Mouse (Mus musculus) small intestine, adult 2 months (tissue): Measurements from ENCODE around the gene Klk1b24. TPM values are rescaled to one million over a fixed set of nuclear protein-coding genes. Genes with fewer than 3 reads are reported as not detected.

Experiments
- H3K27ac ChIP-seq: fragments of 200-500 bp; 2 replicates; pipeline ENCODE4 v1.5.1; 2012; ENCODE audit warnings: low read depth, low read length, control low read depth, inconsistent platforms; ENCODE audit not compliant: insufficient read depth
- H3K27me3 ChIP-seq: fragments of 200-500 bp; 2 replicates; pipeline ENCODE4 v1.6.1; 2012; ENCODE audit warnings: mild to moderate bottlenecking, moderate library complexity, low read length, inconsistent platforms; ENCODE audit not compliant: control insufficient read depth, insufficient read depth
- H3K36me3 ChIP-seq: fragments of 200-500 bp; 2 replicates; pipeline ENCODE4 v1.6.1; 2012; ENCODE audit warnings: mild to moderate bottlenecking, low read length, control low read depth, inconsistent platforms; ENCODE audit not compliant: control insufficient read depth, insufficient read depth
- H3K4me1 ChIP-seq: fragments of 200-500 bp; 2 replicates; pipeline ENCODE4 v1.6.1; 2012; ENCODE audit warnings: low read length, inconsistent platforms, mixed read lengths; ENCODE audit not compliant: control insufficient read depth, insufficient read depth, insufficient read length
- H3K4me3 ChIP-seq: fragments of 200-500 bp; 2 replicates; pipeline ENCODE4 v1.5.1; 2012; ENCODE audit warnings: low read depth, mild to moderate bottlenecking, control low read depth, inconsistent platforms, low read length, moderate library complexity
- CTCF ChIP-seq: fragments of 200-500 bp; IDR thresholded peaks from 2 replicates; pipeline ENCODE4 v1.5.1; 2012; ENCODE audit warnings: low read depth, mild to moderate bottlenecking, control low read depth, inconsistent platforms, low read length, moderate library complexity, mixed read lengths; ENCODE audit not compliant: insufficient replicate concordance, insufficient read length; ENCODE audit errors: extremely low read depth
- POLR2A ChIP-seq: fragments of 200-500 bp; IDR thresholded peaks from 2 replicates; pipeline ENCODE4 v1.6.1; 2012; ENCODE audit warnings: low read depth, mild to moderate bottlenecking, control low read depth, inconsistent platforms, low read length, moderate library complexity
- WGBS: fragments of 180-500 bp; shearing (Covaris S2); methylation state at CpG from one replicate; pipeline ENCODE4 v1.1.7; 2018; 5-methylcytosine and 5-hydroxymethylcytosine counted together
- polyA plus RNA-seq: library from polyadenylated mRNA; depleted of rRNA; stranded (reverse); fragments of >200 nt; gene quantifications from 2 replicates; pipeline ENCODE4 v1.2.3, GENCODE M21; 2012; rRNA removed

Gene Klk1b24
- polyA plus RNA-seq, 1 experiment = not detected

DNA sequence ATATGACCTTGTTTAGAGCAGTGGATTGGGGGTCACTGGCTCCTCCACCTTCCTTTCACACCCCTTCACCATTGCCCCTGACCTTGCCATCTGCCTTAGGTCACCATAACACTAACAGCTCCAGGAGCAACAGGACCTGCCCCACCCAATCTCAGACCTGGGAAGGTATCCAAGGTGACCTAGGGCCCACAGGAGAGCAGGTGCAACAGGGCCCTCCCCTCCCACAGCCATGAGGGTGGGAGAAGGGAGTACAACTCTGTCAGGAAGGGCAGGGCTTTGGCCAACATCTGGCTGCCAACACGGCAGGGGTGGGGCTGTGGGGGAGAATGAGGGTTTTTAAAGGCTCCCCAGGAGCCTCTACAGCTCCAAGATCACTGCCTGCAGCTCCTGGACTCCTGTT lies 37.0 kb downstream of the Klk1b24 start, which contains the start of gene Klk1:
TSS of gene Klk1 (plus strand) at position 285 of the 400 bp plus-strand sequence.
- H3K4me1 ChIP-seq = peaks cover 13% of the 10 kb centered on the region; the same call in 1 of the 2 replicates
- no peak within 1 kb of the TSS for H3K4me3 ChIP-seq
- WGBS = 7% methylated on average over 1 of the region's 1 CpGs
- TF ChIP-seq CTCF = no peak
- no peak for TF ChIP-seq POLR2A
- H3K27ac ChIP-seq = peak within 1 kb of the TSS; percentile 2; the same call in 1 of the 2 replicates
- H3K36me3 ChIP-seq = no peaks in the 10 kb centered on the region
- H3K27me3 ChIP-seq = no peaks in the 10 kb centered on the region

DNA sequence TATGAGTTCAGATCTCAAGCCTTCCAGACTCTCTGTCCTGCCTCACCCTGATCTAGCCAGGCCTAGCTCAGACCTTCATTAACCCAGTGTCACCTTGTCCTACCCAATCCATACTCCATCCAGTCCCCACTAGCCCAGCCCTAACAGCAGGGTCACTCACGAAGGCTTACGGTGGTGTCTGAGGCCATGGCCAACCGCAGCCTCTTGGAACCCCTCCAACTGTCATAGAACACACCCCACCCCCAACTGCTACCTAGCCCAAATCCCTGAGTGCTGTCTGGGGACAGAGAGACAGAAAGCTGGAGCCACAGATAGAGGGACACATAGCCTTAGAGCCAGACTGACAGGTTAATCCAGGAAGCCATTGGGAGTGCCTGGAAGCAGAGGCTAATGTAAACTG lies 47.9 kb downstream of the Klk1b24 start, which contains the start of gene Gm36864:
TSS of gene Gm36864 (plus strand) at position 269 of the 400 bp plus-strand sequence.
- Histone ChIP-seq H3K4me3 (no peak within 1 kb of the TSS), H3K27ac (no peak within 1 kb of the TSS), H3K4me1 (peaks cover 3% of the 10 kb centered on the region; the same call in 1 of the 2 replicates), H3K36me3 (no peaks in the 10 kb centered on the region), H3K27me3 (no peaks in the 10 kb centered on the region)
- WGBS = 62% methylated on average over 3 of the region's 3 CpGs
- no peak for TF ChIP-seq POLR2A
- TF ChIP-seq CTCF = no peak

DNA sequence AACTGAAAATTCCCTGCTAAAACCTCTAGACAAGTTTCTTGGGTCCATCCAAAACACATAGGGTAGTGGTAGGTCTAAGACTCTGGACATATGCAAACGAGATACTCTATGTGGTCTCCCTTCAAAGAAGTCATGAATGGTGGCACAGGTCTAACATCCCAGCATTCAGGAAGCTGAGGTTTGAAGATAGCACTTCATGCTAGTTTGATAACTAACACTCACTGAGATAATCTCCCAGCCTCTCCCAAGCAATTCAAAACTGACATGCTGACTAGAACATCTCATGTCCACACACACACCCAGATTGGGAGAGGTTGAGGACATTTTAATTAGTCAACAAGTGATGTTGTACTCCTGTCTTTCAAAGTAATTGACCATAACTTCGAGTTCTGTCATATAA lies 51.9 kb downstream of the Klk1b24 start:
- Histone ChIP-seq H3K4me3 (no peak overlapping the region), H3K27me3 (no peaks in the 10 kb centered on the region), H3K27ac (no peak overlapping the region), H3K4me1 (peaks cover 6% of the 10 kb centered on the region; the same call in 1 of the 2 replicates), H3K36me3 (no peaks in the 10 kb centered on the region)
- 60% methylated on average over 2 of the region's 2 CpGs for WGBS
- TF ChIP-seq POLR2A (no peak), CTCF (no peak)

DNA sequence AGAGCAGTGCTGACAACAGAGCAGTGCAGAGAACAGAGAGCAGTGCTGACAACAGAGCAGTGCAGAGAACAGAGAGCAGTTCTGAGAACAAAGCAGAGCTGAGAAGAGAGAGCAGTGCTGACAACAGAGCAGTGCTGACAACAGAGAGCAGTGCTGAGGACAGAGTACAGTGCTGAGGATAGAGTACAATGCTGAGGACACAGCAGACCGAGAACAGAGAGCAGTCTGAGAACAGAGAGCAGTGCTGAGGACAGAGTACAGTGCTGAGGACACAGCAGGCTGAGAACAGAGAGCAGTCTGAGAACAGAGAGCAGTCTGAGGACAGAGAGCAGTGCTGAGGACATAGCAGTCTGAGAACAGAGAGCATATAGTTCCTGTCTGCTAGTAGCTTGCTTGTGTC lies 52.7 kb downstream of the Klk1b24 start:
- Histone ChIP-seq H3K36me3 (no peaks in the 10 kb centered on the region), H3K4me3 (no peak overlapping the region), H3K27ac (peak overlapping the region; percentile 64), H3K4me1 (peaks cover 11% of the 10 kb centered on the region; the same call in 1 of the 2 replicates), H3K27me3 (no peaks in the 10 kb centered on the region)
- 16% methylated on average over 1 of the region's 1 CpGs for WGBS
- TF ChIP-seq POLR2A (no peak), CTCF (no peak)

DNA sequence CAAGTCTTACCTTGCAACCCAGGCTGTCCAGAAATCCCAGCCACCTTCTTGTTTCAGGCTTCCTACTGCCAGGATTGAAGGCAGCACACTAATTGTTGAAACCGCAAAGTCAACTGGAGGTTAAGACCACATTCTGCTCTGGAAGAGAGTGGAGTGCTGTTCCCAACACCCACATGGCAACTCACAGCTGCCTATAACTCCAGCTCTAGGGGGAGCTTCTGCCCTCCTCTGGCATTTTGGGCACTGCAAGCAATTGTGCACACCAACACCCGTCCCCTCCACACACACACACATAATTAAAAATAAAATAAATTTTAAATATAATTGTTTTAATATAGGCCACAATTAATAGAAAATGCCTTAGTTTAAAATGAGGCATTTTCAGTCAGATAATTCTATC lies 53.1 kb downstream of the Klk1b24 start:
- H3K4me3 ChIP-seq = no peak overlapping the region
- H3K27ac ChIP-seq = peak overlapping the region; percentile 64; the same call in 1 of the 2 replicates
- 66% methylated on average over 2 of the region's 2 CpGs for WGBS
- H3K4me1 ChIP-seq = peaks cover 11% of the 10 kb centered on the region; the same call in 1 of the 2 replicates
- TF ChIP-seq POLR2A = no peak
- no peak for TF ChIP-seq CTCF
- no peaks in the 10 kb centered on the region for H3K27me3 ChIP-seq
- H3K36me3 ChIP-seq = no peaks in the 10 kb centered on the region

Other genes with a start within 250 kb of the Klk1b24 start
- 0.43 TPM in 1 of 2 replicates, not detected in the other for gene Klk1b8, start 237.6 kb upstream of the Klk1b24 start, polyA plus RNA-seq
- gene Klk1b1, start 221.5 kb upstream of the Klk1b24 start, polyA plus RNA-seq = not detected in 2 replicates
- gene Klk1b9, start 212.2 kb upstream of the Klk1b24 start, polyA plus RNA-seq = not detected in 2 replicates
- gene Klk1b11, start 192.4 kb upstream of the Klk1b24 start, polyA plus RNA-seq = 8.5 TPM in 1 of 2 replicates, not detected in the other
- 0.13 TPM in 1 of 2 replicates, not detected in the other for gene Klk1b26, start 176.1 kb upstream of the Klk1b24 start, polyA plus RNA-seq
- gene Klk1b27, start 135.9 kb upstream of the Klk1b24 start, polyA plus RNA-seq = 0.52 and 0.65 TPM in 2 replicates
- gene Klk1b21, start 85.9 kb upstream of the Klk1b24 start, polyA plus RNA-seq = not detected in 2 replicates
- not detected in 2 replicates for gene Klk1b22, start 75.6 kb upstream of the Klk1b24 start, polyA plus RNA-seq
- gene Klk1b16, start 51.5 kb upstream of the Klk1b24 start, polyA plus RNA-seq = not detected in 2 replicates
- gene Klk1b3, start 10.0 kb downstream of the Klk1b24 start, polyA plus RNA-seq = 0.19 and 4.6 TPM in 2 replicates
- 10.1 TPM in 1 of 2 replicates, not detected in the other for gene Klk1b4, start 19.2 kb downstream of the Klk1b24 start, polyA plus RNA-seq
- 0.28 and 19.2 TPM in 2 replicates for gene Klk1b5, start 27.7 kb downstream of the Klk1b24 start, polyA plus RNA-seq
- gene Klk1, start 37.1 kb downstream of the Klk1b24 start, polyA plus RNA-seq = 153 and 2,676 TPM in 2 replicates
- not detected in 2 replicates for gene Gm36864, start 47.9 kb downstream of the Klk1b24 start, polyA plus RNA-seq
- gene 1700028J19Rik, start 58.5 kb downstream of the Klk1b24 start, polyA plus RNA-seq = 0.77 and 1.9 TPM in 2 replicates
- 43.4 and 66.3 TPM in 2 replicates for gene 2410002F23Rik, start 58.5 kb downstream of the Klk1b24 start, polyA plus RNA-seq
- gene Acp4, start 69.1 kb downstream of the Klk1b24 start, polyA plus RNA-seq = not detected in 2 replicates
- not detected in 2 replicates for gene Gm15517, start 73.2 kb downstream of the Klk1b24 start, polyA plus RNA-seq
- gene Clec11a, start 118.7 kb downstream of the Klk1b24 start, polyA plus RNA-seq = 0.82 and 1.3 TPM in 2 replicates
- 0.81 and 2.1 TPM in 2 replicates for gene Shank1, start 122.0 kb downstream of the Klk1b24 start, polyA plus RNA-seq
- 1.1 and 1.8 TPM in 2 replicates for gene Syt3, start 195.9 kb downstream of the Klk1b24 start, polyA plus RNA-seq
- 0.43 TPM in 1 of 2 replicates, not detected in the other for gene 1700008O03Rik, start 197.6 kb downstream of the Klk1b24 start, polyA plus RNA-seq
- 1.1 TPM in 2 replicates for gene Lrrc4b, start 240.8 kb downstream of the Klk1b24 start, polyA plus RNA-seq